Mouse (Mus musculus) mature B cell (primary cell): ENCODE measurements around the gene Nepro.

Experiments used
- in situ Hi-C: fragments of 300-500 bp; cut with MboI; formaldehyde crosslinking; loops from 2 replicates; pipeline ENCODE4 v1.14.3; 2019

Gene Nepro

DNA sequence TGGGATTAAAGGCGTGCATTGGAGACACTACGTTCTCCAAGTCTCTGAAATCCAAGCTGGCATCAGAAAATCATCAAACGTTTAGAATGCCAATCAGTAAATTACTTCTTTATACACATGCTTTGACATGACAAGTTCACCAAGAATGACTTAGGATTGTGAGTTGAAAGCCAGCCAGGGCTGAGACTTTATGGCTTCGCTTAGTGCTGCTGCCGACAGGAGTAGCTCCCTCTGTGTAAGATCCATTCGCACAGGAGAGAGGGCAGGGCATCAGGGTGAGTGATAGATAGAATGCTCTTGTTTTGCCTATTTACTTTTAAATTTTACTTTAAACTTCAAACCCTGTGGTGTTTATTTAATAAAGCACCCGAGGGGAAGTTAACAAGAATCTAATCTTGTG lies 43.4 kb downstream of the Nepro start:
- in situ Hi-C loops, result no loop called here

DNA sequence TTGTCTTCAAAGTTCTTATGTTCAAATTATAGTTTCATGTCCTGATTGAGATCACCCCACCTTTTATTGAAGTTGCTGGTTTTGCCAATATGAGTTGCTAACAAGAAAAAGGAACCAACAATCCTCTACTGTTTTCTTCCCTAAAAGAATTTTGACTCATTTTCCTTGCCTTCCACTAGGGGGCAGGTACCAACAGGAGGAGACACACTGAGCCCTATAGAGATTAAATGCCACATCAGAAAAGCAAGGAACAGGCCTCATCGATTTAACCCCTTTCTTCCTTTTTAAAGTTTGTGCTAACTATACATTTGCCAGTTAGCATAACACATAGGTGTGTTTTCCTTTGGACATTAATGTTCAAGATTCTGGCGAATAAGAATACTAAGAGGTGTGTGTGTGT lies 43.9 kb downstream of the Nepro start:
- in situ Hi-C loops, result no loop called here

DNA sequence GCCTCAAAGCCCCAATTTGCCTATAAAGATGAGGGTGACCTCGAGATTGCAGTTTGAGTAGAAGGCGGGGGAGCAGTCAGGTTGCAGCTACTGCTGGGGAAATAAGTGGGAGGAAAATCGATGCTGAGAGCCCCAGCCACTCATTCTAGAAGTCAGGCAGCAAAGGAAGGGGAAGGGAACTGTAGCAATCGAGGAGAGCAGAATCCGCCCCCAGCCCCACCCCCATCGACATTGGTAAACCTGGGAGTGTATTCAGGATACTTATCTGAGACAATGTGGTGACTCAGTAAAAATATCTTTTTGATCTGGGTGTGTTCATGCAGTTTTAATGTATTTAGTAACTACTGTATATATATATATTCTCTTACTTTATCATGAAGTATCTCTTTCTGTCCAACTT lies 48.5 kb downstream of the Nepro start:
- in situ Hi-C loops, result no loop called here

DNA sequence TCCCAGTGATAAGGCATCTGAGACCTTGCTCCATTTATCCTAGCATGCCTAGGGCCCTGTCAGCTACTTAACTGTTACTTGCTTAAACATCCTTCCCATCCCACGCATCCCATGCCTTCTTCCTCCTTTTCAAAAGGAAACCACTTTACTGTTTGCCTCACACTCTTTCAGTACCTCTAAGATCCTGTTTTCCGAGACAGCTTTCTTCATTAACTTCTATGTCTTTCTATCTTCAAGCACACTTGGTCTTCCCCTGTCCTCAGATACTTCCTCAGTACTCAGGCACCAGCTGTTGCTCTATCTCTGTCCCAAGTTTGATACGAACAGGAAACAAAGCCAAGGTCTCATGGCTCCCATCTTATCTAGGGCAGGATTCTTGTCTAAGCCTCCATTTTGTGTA lies 49.6 kb downstream of the Nepro start:
- in situ Hi-C loops, result no loop called here

DNA sequence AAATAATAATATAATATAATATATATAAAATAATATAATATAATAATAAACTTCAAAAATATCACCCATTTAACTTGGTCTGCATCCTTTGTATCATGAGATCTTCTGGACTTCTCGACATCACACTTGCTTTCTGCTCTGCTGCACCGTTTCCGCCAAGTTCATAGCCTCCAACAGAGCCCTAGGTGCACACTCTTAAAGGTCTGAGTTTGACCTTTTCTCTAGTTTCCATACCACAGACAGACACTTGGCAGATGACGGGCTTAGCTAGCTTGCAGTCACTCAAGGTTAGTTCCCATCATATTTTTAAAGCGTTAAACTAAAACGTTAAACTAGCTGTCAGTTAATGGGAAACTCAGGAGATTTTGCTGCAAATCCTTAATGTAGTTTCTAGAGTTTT lies 50.1 kb downstream of the Nepro start:
- in situ Hi-C loops, result no loop called here

DNA sequence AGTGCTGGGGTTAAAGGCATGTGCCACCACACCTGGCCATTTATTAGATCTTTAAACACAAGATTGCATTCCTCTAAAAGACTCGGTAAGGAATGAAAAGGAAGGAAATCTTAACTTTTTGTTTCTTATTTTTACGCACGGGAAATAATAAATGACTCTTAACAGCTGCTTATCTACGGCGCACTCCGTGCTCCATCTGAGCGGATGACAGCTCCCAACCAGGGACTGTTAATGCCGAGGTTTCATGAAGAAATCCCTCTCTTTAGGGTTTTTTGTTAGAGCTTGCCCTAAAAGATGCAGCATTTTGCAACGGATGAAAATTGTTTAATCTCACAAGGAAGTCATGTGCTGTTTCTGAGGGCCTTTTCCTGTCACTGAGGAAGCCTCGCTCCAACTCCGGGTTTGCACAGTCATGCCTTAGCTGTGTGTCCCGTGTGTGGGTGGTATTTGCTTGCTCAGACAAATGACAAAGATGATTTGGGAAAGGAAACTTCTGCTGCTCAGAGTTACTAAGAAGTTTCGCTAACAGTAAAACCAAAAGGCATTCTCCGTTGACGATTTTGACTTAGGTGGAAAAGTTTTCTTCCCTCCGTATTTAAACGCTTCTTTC lies 54.5 kb downstream of the Nepro start:
- in situ Hi-C loops, result no loop called here

DNA sequence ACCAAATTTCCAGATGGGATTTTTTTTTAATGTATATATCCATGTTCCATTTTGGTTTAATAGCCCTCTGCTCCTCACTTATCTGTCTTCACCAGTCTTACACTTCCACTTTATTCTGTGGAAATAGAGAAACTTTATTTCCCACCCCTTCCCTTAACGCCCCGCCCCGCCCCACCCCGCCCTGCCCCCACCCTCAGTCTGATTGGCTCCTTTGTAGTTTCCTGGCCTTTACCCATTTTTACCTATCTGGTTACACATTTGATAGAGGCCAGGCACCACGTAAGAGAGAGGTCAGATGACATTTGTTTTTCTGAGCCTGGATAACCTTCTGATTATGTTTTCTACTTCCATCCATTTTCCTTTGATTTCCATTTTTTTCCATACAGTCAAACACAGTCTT lies 55.4 kb downstream of the Nepro start:
- in situ Hi-C loops, result no loop called here

DNA sequence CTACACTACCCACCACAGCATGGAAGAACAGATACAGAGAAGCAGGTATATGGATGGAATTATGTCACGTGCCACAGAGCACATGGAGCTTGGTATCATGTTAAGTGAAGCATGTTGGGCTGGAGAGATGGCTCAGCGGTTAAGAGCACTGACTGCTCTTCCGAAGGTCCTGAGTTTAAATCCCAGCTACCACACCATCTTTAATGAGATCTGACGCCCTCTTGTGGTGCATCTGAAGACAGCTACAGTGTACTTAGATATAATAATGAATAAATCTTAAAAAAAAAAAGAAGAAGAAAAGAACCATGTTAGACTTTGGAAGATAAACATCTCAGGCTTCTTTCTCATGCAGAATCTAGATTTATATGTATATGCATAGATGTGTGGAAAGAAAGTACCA lies 56.6 kb downstream of the Nepro start:
- in situ Hi-C loops, result no loop called here
